Mouse (Mus musculus) heart, embryonic 10.5 days (tissue): ENCODE results near the gene Clptm1. TPM values are rescaled to one million over a fixed set of nuclear protein-coding genes. Genes with fewer than 3 reads are reported as not detected.

Source experiments
- DNase-seq: peaks from one replicate; pipeline ENCODE4 v3.0.0-alpha.2; 2017; ENCODE audit warnings: low spot score
- H3K27ac ChIP-seq: fragments of 300-500 bp; sonication (generic); 2 replicates; pipeline ENCODE4 v1.5.1; 2016; ENCODE audit warnings: mild to moderate bottlenecking
- H3K27me3 ChIP-seq: fragments of 300-500 bp; sonication (generic); 2 replicates; pipeline ENCODE4 v1.6.1; 2016; ENCODE audit warnings: mild to moderate bottlenecking; ENCODE audit not compliant: poor library complexity, insufficient read depth, severe bottlenecking
- H3K36me3 ChIP-seq: fragments of 300-500 bp; sonication (generic); 2 replicates; pipeline ENCODE4 v1.6.1; 2016; ENCODE audit warnings: mild to moderate bottlenecking, moderate library complexity
- H3K4me1 ChIP-seq: fragments of 300-500 bp; sonication (generic); 2 replicates; pipeline ENCODE4 v1.6.1; 2016; ENCODE audit warnings: mild to moderate bottlenecking
- H3K4me3 ChIP-seq: fragments of 300-500 bp; sonication (generic); 2 replicates; pipeline ENCODE4 v1.5.1; 2016; ENCODE audit warnings: mild to moderate bottlenecking, moderate library complexity
- H3K9me3 ChIP-seq: fragments of 300-500 bp; sonication (generic); 2 replicates; pipeline ENCODE4 v1.6.1; 2016; ENCODE audit warnings: mild to moderate bottlenecking, moderate library complexity
- WGBS: fragments of 180-500 bp; shearing (Covaris S2); methylation state at CpG from one replicate; pipeline ENCODE4 v1.1.7; 2016; 5-methylcytosine and 5-hydroxymethylcytosine counted together
- polyA plus RNA-seq: library from polyadenylated mRNA; unstranded; fragments of >200 nt; fragmentation: Nextera tagmentation; extraction: Ambion mirVana; gene quantifications from 2 replicates; pipeline ENCODE4 v1.2.1, GENCODE M21; 2016

Clptm1 gene
- polyA plus RNA-seq, 1 experiment from 2014 or later = 101 TPM

GRCm38 (mm10) chr7:19671511-19671910 lies 6.7 kb upstream of the Clptm1 start:
- no peak overlapping the region for H3K4me3 ChIP-seq
- DNase-seq = no peak
- peaks cover 5% of the 10 kb centered on the region for H3K4me1 ChIP-seq
- H3K9me3 ChIP-seq = no peaks in the 10 kb centered on the region
- WGBS = 65% methylated on average over 10 of the region's 10 CpGs
- H3K36me3 ChIP-seq = no peaks in the 10 kb centered on the region
- H3K27ac ChIP-seq = no peak overlapping the region
- H3K27me3 ChIP-seq = no peaks in the 10 kb centered on the region

GRCm38 (mm10) chr7:19668947-19669721 lies 4.3 kb upstream of the Clptm1 start:
- H3K4me1 ChIP-seq = peaks cover 9% of the 10 kb centered on the region
- H3K27ac ChIP-seq = peak overlapping the region; percentile 81
- DNase-seq = peak; percentile 95
- H3K4me3 ChIP-seq = peak overlapping the region; percentile 31; the same call in 1 of the 2 replicates
- no peaks in the 10 kb centered on the region for H3K9me3 ChIP-seq
- no peaks in the 10 kb centered on the region for H3K36me3 ChIP-seq
- no peaks in the 10 kb centered on the region for H3K27me3 ChIP-seq
- 10% methylated on average over 10 of the region's 10 CpGs for WGBS

DNA sequence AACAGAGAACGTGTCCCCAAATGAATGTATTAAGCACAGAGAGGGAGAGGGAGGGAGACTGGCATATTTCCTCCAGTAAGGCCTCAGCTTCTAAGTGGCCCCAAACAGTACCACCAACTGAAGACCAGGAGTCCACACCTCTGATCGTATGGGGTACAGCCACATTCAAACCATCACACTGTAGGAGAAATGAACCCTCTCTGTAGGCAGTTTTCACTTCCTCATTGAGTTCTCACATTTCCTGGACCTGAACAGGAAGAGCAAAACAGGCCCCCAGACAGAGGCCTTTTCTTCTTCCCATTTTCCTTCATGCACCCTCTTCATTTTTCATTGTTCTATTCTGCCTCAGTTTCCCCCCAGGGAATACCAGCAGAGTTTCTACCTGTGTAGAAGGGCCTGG lies 2.6 kb upstream of the Clptm1 start:
- WGBS = 55% methylated on average over 2 of the region's 2 CpGs
- no peaks in the 10 kb centered on the region for H3K9me3 ChIP-seq
- no peak overlapping the region for H3K4me3 ChIP-seq

GRCm38 (mm10) chr7:19666750-19667149 lies 1.9 kb upstream of the Clptm1 start:
- DNase-seq = no peak
- H3K27ac ChIP-seq = no peak overlapping the region
- H3K36me3 ChIP-seq = peaks cover 10% of the 10 kb centered on the region
- H3K27me3 ChIP-seq = no peaks in the 10 kb centered on the region
- no peaks in the 10 kb centered on the region for H3K9me3 ChIP-seq
- H3K4me3 ChIP-seq = no peak overlapping the region
- 59% methylated on average over 3 of the region's 3 CpGs for WGBS
- H3K4me1 ChIP-seq = peaks cover 32% of the 10 kb centered on the region

More for the DNA sequence above, 2.6 kb upstream of the Clptm1 start:
- H3K36me3 ChIP-seq = 0 out of 2 replicates have a peak, but pooled peaks cover 4% of the 10 kb centered on the region
- H3K27ac ChIP-seq = no peak overlapping the region
- no peak for DNase-seq
- peaks cover 26% of the 10 kb centered on the region for H3K4me1 ChIP-seq
- no peaks in the 10 kb centered on the region for H3K27me3 ChIP-seq

DNA sequence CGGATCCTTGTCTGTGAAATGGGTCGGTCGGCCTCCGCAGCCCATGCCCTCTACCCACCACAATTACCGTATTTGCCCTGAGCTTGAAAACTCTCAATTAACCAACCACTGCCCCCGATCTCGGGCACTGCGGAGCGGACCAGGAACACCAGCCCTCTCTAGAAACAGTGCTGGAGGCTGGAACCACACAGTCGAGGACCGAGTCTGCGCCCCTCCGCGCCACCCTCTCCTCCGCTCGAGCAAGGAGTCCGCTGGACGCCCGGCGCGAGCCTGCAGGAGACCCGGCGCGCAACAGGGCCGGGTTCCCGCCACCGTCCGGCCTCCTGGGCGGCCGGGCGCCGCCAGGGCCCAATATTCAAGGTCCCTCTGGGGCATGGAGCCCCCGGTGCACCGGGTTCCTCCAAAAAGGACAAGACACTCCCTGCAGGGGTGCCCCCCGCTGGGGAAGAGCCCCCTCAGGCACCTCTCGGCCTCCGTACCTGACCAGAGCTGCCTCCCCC lies 328 bp downstream of the Clptm1 start:
- H3K36me3 ChIP-seq = peaks cover 22% of the 10 kb centered on the region
- DNase-seq = no peak
- H3K9me3 ChIP-seq = no peaks in the 10 kb centered on the region
- peak overlapping the region; percentile 100 for H3K4me3 ChIP-seq
- WGBS = under 1% methylated on average over 37 of the region's 37 CpGs
- H3K27me3 ChIP-seq = no peaks in the 10 kb centered on the region
- H3K4me1 ChIP-seq = peaks cover 33% of the 10 kb centered on the region
- H3K27ac ChIP-seq = peak overlapping the region; percentile 94

DNA sequence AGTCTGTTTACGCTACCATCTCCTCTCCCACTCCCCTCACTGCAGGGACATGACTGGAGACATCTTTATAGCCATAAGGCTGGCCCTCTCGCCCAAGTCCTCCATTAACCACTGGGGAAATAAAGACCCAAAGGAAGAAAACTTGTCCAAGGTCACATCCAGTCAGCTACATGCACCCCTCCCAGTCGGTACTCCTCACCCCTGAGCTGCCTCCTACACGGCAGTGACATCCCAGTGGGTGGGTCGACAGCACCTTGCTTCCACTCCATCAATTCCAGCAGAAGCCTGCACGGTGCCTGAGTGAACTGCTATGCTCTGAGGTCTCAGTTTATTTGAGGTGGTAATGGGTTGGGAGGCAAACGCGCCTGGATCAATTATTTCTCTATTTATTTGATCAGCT lies 893 bp downstream of the Clptm1 start:
- no peaks in the 10 kb centered on the region for H3K27me3 ChIP-seq
- H3K9me3 ChIP-seq = no peaks in the 10 kb centered on the region
- DNase-seq = no peak
- peaks cover 29% of the 10 kb centered on the region for H3K4me1 ChIP-seq
- peak overlapping the region; percentile 100 for H3K4me3 ChIP-seq
- 15% methylated on average over 8 of the region's 8 CpGs for WGBS
- peaks cover 27% of the 10 kb centered on the region for H3K36me3 ChIP-seq
- H3K27ac ChIP-seq = peak overlapping the region; percentile 94

DNA sequence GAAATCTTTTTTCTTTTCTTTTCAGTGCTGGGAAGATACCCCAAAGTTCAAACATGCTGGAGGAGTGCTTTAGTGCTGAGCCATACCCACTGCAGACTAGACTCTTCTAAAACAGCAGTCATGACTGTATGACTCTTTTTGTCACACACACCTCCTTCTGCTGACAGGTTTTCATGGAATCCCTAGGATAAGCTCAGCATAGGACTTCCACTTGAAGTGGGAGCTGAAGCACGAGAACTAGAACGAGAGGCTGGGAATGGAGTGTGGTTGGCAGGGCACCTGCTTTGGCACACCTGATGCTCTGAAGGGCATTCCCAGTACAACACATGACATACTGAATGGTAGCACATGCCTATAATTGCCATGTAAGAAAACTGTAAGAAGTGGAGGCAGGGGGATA lies 12.2 kb downstream of the Clptm1 start:
- H3K27ac ChIP-seq = no peak overlapping the region
- WGBS = 63% methylated on average over 2 of the region's 2 CpGs
- H3K36me3 ChIP-seq = peaks cover 84% of the 10 kb centered on the region
- no peaks in the 10 kb centered on the region for H3K27me3 ChIP-seq
- no peak overlapping the region for H3K4me3 ChIP-seq
- peaks cover 13% of the 10 kb centered on the region; the same call in 1 of the 2 replicates for H3K4me1 ChIP-seq
- no peaks in the 10 kb centered on the region for H3K9me3 ChIP-seq
- DNase-seq = no peak

DNA sequence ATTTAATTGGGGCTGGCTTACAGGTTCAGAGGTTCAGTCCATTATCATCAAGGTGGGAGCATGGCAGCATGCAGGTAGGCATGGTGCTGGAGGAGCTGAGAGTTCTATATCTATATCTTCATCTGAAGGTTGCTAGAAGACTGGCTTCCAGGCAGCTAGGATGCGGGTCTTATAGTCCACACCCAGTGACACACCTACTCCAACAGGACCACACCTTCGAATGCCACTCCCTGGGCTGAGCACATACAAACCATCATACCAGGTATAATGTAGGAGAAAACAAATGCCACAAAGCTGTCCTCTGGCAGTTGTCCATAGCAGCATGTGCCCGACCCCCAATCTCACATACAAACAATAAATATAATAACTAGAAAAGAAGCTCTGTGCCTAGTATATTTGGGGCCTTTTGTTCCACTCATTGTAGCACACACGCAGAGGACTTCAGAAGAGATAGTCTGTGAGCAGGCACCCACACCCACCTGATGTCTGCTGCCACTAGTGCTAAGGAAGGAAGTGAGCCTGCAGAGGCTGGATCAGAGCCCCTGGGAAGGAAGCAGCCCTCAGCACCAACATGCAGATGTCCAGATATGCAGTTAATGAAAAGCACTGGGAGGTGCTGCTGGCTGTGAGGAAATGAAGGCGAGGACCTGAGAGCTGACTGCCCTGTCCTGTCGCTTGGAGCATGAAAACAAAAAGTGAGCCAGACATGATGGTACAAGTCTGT lies 13.6 kb downstream of the Clptm1 start:
- peaks cover 92% of the 10 kb centered on the region for H3K36me3 ChIP-seq
- no peak for DNase-seq
- no peak overlapping the region for H3K27ac ChIP-seq
- H3K9me3 ChIP-seq = no peaks in the 10 kb centered on the region
- no peaks in the 10 kb centered on the region for H3K27me3 ChIP-seq
- H3K4me3 ChIP-seq = no peak overlapping the region
- WGBS = 85% methylated on average over 6 of the region's 6 CpGs
- H3K4me1 ChIP-seq = peaks cover 5% of the 10 kb centered on the region; the same call in 1 of the 2 replicates

GRCm38 (mm10) chr7:19641223-19641622 lies 23.6 kb downstream of the Clptm1 start:
- Histone ChIP-seq H3K4me1 (no peaks in the 10 kb centered on the region), H3K27me3 (no peaks in the 10 kb centered on the region), H3K9me3 (no peaks in the 10 kb centered on the region), H3K36me3 (peaks cover 99% of the 10 kb centered on the region), H3K4me3 (no peak overlapping the region), H3K27ac (no peak overlapping the region)
- DNase-seq = no peak
- 89% methylated on average over 4 of the region's 4 CpGs for WGBS

DNA sequence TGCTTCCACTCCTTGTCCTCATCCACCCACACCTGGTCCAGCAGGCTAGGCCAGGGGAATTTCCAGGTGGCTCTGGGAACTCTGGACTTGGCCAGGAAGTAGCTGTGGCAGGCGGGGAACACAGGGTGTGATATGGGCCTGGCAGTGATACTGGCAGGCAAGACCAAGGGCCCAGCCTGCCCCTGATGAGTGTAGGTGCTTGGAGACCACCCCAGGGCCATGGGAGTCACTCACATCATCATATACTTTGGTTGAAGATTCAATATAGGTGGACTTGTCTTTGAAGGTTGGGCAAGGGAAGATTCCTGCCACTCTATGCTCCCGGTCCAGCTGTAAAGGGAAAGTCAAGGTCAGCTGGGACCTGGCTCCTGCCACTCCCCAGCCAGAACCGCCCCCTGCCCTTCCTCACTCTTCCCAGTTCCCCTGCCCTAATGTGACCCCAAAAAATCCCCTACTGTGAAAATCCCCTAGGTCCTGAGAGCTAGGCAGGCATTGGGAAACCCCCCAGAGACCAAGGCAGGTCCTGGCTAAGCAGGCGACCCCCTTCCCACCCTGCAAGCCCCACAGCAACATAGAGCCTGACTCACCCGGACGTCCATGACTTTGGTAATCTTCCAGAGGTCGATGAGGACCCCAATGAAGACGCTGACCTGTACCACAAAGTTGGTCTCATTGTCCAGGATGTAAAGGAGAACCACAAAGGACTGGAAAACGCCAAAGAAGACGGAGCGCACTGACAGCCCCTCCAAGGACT lies 29.6 kb downstream of the Clptm1 start:
- Histone ChIP-seq H3K4me1 (peaks cover 4% of the 10 kb centered on the region; the same call in 1 of the 2 replicates), H3K27ac (no peak overlapping the region), H3K4me3 (no peak overlapping the region), H3K27me3 (no peaks in the 10 kb centered on the region), H3K36me3 (peaks cover 87% of the 10 kb centered on the region), H3K9me3 (no peaks in the 10 kb centered on the region)
- DNase-seq = no peak
- 89% methylated on average over 11 of the region's 11 CpGs for WGBS

DNA sequence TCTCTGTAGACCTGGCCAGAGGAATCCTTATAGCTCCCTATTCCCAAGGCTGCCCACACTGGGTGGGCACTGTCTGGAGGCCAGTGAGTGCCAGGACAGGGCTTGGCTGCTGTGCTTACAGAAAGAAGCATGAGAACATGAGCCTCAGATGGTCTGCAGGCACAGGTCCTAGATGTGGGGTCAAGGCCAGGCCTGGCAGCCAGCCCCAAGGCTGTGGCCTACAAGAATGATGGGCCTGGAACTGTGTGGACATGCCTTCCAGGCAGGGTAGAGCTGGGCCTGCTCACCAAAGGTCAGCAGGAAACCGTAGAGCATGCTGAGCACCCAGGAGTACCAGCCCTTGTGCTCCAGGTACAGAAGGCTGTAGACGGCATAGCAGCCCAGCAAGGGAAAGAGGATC lies 30.2 kb downstream of the Clptm1 start:
- Histone ChIP-seq H3K4me3 (no peak overlapping the region), H3K4me1 (peaks cover 4% of the 10 kb centered on the region; the same call in 1 of the 2 replicates), H3K36me3 (peaks cover 81% of the 10 kb centered on the region), H3K9me3 (no peaks in the 10 kb centered on the region), H3K27ac (no peak overlapping the region), H3K27me3 (no peaks in the 10 kb centered on the region)
- DNase-seq = no peak
- 88% methylated on average over 2 of the region's 2 CpGs for WGBS

DNA sequence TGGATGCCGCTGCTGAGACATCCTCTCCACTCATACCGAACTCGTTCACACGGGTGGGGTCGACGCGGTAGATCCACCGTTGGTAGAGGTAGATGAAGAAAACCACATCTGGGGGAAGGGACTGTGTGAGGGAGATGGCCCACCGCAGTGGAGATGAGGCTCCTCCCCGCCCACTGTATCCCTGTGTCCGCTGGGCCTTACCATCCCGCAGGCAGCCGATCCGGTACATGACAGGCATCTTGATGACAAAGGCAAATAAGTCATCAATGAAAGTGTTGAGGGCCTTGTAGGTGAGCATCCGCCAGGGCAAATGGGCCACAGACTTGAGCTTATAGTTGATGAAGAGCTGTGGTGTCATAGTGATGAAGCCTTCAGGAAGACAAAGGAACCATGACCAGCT lies 31.0 kb downstream of the Clptm1 start:
- no peak for DNase-seq
- 0 out of 2 replicates have a peak overlapping the region, but pooled peaks have one; percentile 6 for H3K27ac ChIP-seq
- 92% methylated on average over 15 of the region's 15 CpGs for WGBS
- H3K27me3 ChIP-seq = no peaks in the 10 kb centered on the region
- peaks cover 4% of the 10 kb centered on the region; the same call in 1 of the 2 replicates for H3K4me1 ChIP-seq
- H3K9me3 ChIP-seq = no peaks in the 10 kb centered on the region
- peak overlapping the region; percentile 30; the same call in 1 of the 2 replicates for H3K4me3 ChIP-seq
- H3K36me3 ChIP-seq = peaks cover 74% of the 10 kb centered on the region
